Mouse (Mus musculus) large intestine, adult 2 months (tissue): ENCODE results near the gene Rnf44. TPM values are rescaled to one million over a fixed set of nuclear protein-coding genes. Genes with fewer than 3 reads are reported as not detected.

Experiments used
- DNase-seq: peaks from one replicate; pipeline ENCODE4 v3.0.0-alpha.2; 2012; ENCODE audit warnings: low read depth, low spot score
- WGBS: fragments of 180-500 bp; shearing (Covaris S2); methylation state at CpG from one replicate; pipeline ENCODE4 v1.1.7; 2018; 5-methylcytosine and 5-hydroxymethylcytosine counted together
- polyA plus RNA-seq: library from polyadenylated mRNA; depleted of rRNA; stranded (reverse); fragments of >200 nt; gene quantifications from 2 replicates; pipeline ENCODE4 v1.2.3, GENCODE M21; 2012; rRNA removed

Gene Rnf44
- polyA plus RNA-seq, 1 experiment = 91.2 TPM

DNA sequence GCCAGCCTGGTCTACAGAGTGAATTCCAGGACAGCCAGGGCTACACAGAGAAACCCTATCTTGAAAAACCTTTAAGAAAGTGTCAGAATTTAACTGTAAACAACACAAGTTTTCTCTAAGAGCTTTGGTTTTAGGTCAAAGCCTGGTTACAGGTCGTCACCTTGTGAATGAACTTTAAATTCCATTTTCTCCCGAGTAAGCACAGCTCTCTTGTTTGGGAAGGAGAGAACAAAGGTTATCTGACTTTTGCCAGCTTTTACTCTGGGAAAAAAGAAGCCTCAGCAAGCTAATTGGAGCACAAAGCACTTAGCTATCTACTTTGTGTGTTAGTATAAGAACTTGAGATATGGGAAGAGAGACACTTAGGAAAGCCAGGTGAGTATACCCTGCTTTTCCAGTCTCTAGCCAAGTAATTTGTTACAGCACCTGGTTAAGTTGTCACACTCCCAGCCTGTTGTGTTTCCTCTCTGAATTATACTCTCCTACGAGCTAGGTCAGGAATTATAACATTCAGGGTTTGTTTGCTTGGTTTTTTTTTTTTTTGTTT lies 60.9 kb downstream of the Rnf44 start:
- 41% methylated on average over 3 of the region's 3 CpGs for WGBS
- DNase-seq = no peak

Other genes with a start within 250 kb of the Rnf44 start
- gene Thoc3, start 225.1 kb downstream of the Rnf44 start, polyA plus RNA-seq = 16.6 and 18.1 TPM in 2 replicates
- gene Simc1, start 190.1 kb downstream of the Rnf44 start, polyA plus RNA-seq = 5.3 and 6.4 TPM in 2 replicates
- gene 4833439L19Rik, start 128.5 kb downstream of the Rnf44 start, polyA plus RNA-seq = 123 and 156 TPM in 2 replicates
- gene Arl10, start 118.9 kb downstream of the Rnf44 start, polyA plus RNA-seq = 7.8 and 11.2 TPM in 2 replicates
- 10.2 and 12.2 TPM in 2 replicates for gene Nop16, start 103.8 kb downstream of the Rnf44 start, polyA plus RNA-seq
- 262 and 291 TPM in 2 replicates for gene Higd2a, start 103.7 kb downstream of the Rnf44 start, polyA plus RNA-seq
- gene Cltb, start 82.6 kb downstream of the Rnf44 start, polyA plus RNA-seq = 73.5 and 101 TPM in 2 replicates
- gene Faf2, start 72.1 kb downstream of the Rnf44 start, polyA plus RNA-seq = 22.3 and 28.6 TPM in 2 replicates
- 378 and 639 TPM in 2 replicates for gene Cdhr2, start 7.6 kb upstream of the Rnf44 start, polyA plus RNA-seq
- 0.23 and 0.41 TPM in 2 replicates for gene Gprin1, start 56.0 kb upstream of the Rnf44 start, polyA plus RNA-seq
- 0.55 and 0.57 TPM in 2 replicates for gene Sncb, start 72.7 kb upstream of the Rnf44 start, polyA plus RNA-seq
- gene Eif4e1b, start 90.1 kb upstream of the Rnf44 start, polyA plus RNA-seq = not detected in 2 replicates
- gene Tspan17, start 95.5 kb upstream of the Rnf44 start, polyA plus RNA-seq = 11.6 and 18.2 TPM in 2 replicates